Mouse (Mus musculus): Measurements from ENCODE around the gene Erbb3. TPM values are rescaled to one million over a fixed set of nuclear protein-coding genes. Genes with fewer than 3 reads are reported as not detected.
A peak's percentile ranks its signal among the peaks of the same experiment; 100 is the strongest.
"Not testable (repeated sequence)": the region's sequence is repeated elsewhere in the genome, so short reads cannot be mapped to it uniquely, and the experiment has no call there.

The Erbb3 gene
- polyA plus RNA-seq, 1 experiment from 2014 or later: 29.6 TPM

DNA sequence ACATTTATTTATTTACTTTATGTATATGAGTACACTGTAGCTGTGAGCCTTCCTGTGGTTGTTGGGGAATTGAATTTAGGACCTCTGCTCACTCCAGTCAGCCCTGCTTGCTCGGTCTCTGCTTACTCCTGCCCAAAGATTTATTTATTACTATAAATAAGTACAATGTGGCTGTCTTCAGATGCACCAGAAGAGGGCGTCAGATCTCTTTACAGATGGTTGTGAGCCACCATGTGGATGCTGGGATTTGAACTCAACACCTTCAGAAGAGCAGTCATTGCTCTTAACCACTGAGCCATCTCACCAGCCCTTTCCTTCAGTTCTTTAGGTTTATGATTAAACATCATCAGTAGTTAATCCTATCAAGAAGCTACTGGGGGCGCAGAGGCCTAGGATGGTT is 25.5 kb upstream of the Erbb3 start:
- H3K4me1 ChIP-seq (ENCODE audit: control insufficient read depth, insufficient read depth, low read length): no peaks in the 10 kb centered on the region; the same call in 1 of the 2 replicates
- no peaks in the 10 kb centered on the region for H3K9me3 ChIP-seq (ENCODE audit: control insufficient read depth, low read length)
- H3K4me3 ChIP-seq (ENCODE audit: low read length): no peak overlapping the region
- H3K27me3 ChIP-seq (replicated peaks; ENCODE audit: control insufficient read depth, insufficient read depth, low read length): no peaks in the 10 kb centered on the region
- H3K36me3 ChIP-seq (ENCODE audit: control insufficient read depth, insufficient read depth, low read length): no peaks in the 10 kb centered on the region
- H3K9ac ChIP-seq (ENCODE audit: low read depth, low read length): no peak overlapping the region
- H3K4me2 ChIP-seq (ENCODE audit: low read depth, low read length): no peak overlapping the region
- no peak for ATAC-seq
- no peak overlapping the region for H3K27ac ChIP-seq (ENCODE audit: low read length)
- 55% methylated on average over 3 of the region's 3 CpGs for WGBS

DNA sequence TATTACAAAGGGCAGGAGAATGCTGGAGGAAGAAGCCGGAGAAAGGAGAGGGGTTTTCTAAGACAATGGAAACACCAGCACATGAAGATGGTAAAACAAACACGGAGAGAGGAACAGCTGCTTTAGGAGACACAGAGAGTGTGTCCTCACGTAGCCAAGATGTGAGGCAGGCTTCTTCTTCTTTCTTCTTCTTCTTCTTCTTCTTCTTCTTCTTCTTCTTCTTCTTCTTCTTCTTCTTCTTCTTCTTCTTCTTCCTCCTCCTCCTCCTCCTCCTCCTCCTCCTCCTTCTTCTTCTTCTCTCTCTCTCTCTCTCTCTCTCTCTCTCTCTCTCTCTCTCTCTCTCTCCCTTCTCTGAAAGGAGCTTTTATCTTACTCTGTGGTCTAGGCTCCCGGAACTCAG is 24.4 kb upstream of the Erbb3 start:
- not testable (repeated sequence) for H3K27ac ChIP-seq (ENCODE audit: low read length); H3K4me1 ChIP-seq (ENCODE audit: control insufficient read depth, insufficient read depth, low read length); H3K27me3 ChIP-seq (replicated peaks; ENCODE audit: control insufficient read depth, insufficient read depth, low read length); H3K4me2 ChIP-seq (ENCODE audit: low read depth, low read length); H3K4me3 ChIP-seq (ENCODE audit: low read length); H3K9ac ChIP-seq (ENCODE audit: low read depth, low read length); H3K9me3 ChIP-seq (ENCODE audit: control insufficient read depth, low read length); H3K36me3 ChIP-seq (ENCODE audit: control insufficient read depth, insufficient read depth, low read length); ATAC-seq
- WGBS: 54% methylated on average over 4 of the region's 4 CpGs

DNA sequence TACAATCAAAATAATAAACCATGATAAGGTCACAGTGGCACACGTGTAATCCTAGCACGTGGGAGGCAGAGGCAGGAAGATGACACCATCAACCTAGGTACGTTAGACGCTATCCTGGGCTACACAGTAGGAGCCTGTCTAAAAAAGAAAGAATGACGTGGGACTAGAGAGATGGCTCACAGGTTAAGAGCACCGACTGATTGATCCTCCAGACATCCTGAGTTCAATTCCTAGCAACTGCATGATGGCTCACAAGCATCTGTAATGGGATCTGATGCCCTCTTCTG is 23.6 kb upstream of the Erbb3 start:
- no peak overlapping the region for H3K27ac ChIP-seq (ENCODE audit: low read length)
- H3K9ac ChIP-seq (ENCODE audit: low read depth, low read length): no peak overlapping the region
- no peaks in the 10 kb centered on the region for H3K9me3 ChIP-seq (ENCODE audit: control insufficient read depth, low read length)
- peak; percentile 40 for ATAC-seq
- WGBS: 46% methylated on average over 6 of the region's 6 CpGs
- 0 out of 2 replicates have a peak overlapping the region, but pooled peaks have one; percentile 2 for H3K4me2 ChIP-seq (ENCODE audit: low read depth, low read length)
- H3K4me1 ChIP-seq (ENCODE audit: control insufficient read depth, insufficient read depth, low read length): no peaks in the 10 kb centered on the region; the same call in 1 of the 2 replicates
- no peaks in the 10 kb centered on the region for H3K36me3 ChIP-seq (ENCODE audit: control insufficient read depth, insufficient read depth, low read length)
- H3K4me3 ChIP-seq (ENCODE audit: low read length): no peak overlapping the region
- no peaks in the 10 kb centered on the region for H3K27me3 ChIP-seq (replicated peaks; ENCODE audit: control insufficient read depth, insufficient read depth, low read length)

- WGBS: 14% methylated on average over 16 of the region's 16 CpGs
- no peaks in the 10 kb centered on the region; the same call in 1 of the 2 replicates for H3K4me1 ChIP-seq (ENCODE audit: control insufficient read depth, insufficient read depth, low read length)
- H3K4me3 ChIP-seq (ENCODE audit: low read length): no peak overlapping the region
- H3K27me3 ChIP-seq (replicated peaks; ENCODE audit: control insufficient read depth, insufficient read depth, low read length): no peaks in the 10 kb centered on the region
- peak; percentile 81 for ATAC-seq
- H3K4me2 ChIP-seq (ENCODE audit: low read depth, low read length): 0 out of 2 replicates have a peak overlapping the region, but pooled peaks have one; percentile 2
- no peaks in the 10 kb centered on the region for H3K36me3 ChIP-seq (ENCODE audit: control insufficient read depth, insufficient read depth, low read length)
- no peak overlapping the region for H3K27ac ChIP-seq (ENCODE audit: low read length)
- no peaks in the 10 kb centered on the region for H3K9me3 ChIP-seq (ENCODE audit: control insufficient read depth, low read length)
- no peak overlapping the region for H3K9ac ChIP-seq (ENCODE audit: low read depth, low read length)
Observed at GRCm38 (mm10) chr10:128612433-128613153, 23.1 kb upstream of the Erbb3 start.

GRCm38 (mm10) chr10:128606483-128606882 is 17.0 kb upstream of the Erbb3 start:
- Histone ChIP-seq H3K4me2 (ENCODE audit: low read depth, low read length) (no peak overlapping the region), H3K9me3 (ENCODE audit: control insufficient read depth, low read length) (no peaks in the 10 kb centered on the region), H3K4me1 (ENCODE audit: control insufficient read depth, insufficient read depth, low read length) (no peaks in the 10 kb centered on the region), H3K27ac (ENCODE audit: low read length) (no peak overlapping the region), H3K27me3 (replicated peaks; ENCODE audit: control insufficient read depth, insufficient read depth, low read length) (no peaks in the 10 kb centered on the region), H3K9ac (ENCODE audit: low read depth, low read length) (no peak overlapping the region), H3K36me3 (ENCODE audit: control insufficient read depth, insufficient read depth, low read length) (no peaks in the 10 kb centered on the region), H3K4me3 (ENCODE audit: low read length) (no peak overlapping the region)
- no peak for ATAC-seq
- 38% methylated on average over 2 of the region's 2 CpGs for WGBS

DNA sequence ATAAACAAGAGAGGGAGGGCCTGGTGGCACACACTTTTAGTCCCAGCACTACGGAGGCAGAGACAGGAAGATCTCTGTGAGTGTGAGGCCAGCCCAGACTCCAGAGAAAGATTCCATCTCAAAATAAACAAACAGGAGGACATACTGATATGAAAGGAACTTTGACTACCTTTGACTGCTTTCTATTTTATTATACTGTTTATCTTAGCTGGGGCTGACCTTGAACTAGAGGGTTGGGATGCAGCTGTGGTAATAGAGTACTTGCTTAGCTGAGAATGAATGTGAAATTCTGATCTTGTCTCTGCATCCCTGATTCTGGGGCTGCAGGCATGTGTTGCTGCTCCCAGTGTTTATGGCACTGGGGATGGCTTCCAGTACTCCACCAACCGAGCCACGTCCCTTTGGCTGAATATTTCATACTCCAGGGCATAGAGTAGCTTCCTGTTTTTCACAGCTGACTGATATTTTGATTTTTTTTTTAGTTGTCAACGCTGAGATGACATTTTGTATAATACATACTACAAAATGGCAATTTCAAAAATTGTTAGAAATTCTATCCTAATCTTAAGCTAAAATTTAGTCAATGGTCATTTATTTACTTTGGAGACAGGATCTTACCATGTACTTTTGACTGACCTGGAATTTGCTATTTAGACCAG is 13.1 kb upstream of the Erbb3 start:
- H3K4me2 ChIP-seq (ENCODE audit: low read depth, low read length): no peak overlapping the region
- H3K4me1 ChIP-seq (ENCODE audit: control insufficient read depth, insufficient read depth, low read length): no peaks in the 10 kb centered on the region
- no peak overlapping the region for H3K27ac ChIP-seq (ENCODE audit: low read length)
- no peak for ATAC-seq
- no peaks in the 10 kb centered on the region for H3K9me3 ChIP-seq (ENCODE audit: control insufficient read depth, low read length)
- no peak overlapping the region for H3K9ac ChIP-seq (ENCODE audit: low read depth, low read length)
- 62% methylated on average over 4 of the region's 4 CpGs for WGBS
- H3K4me3 ChIP-seq (ENCODE audit: low read length): no peak overlapping the region
- H3K27me3 ChIP-seq (replicated peaks; ENCODE audit: control insufficient read depth, insufficient read depth, low read length): no peaks in the 10 kb centered on the region
- no peaks in the 10 kb centered on the region for H3K36me3 ChIP-seq (ENCODE audit: control insufficient read depth, insufficient read depth, low read length)

- Histone ChIP-seq H3K9me3 (ENCODE audit: control insufficient read depth, low read length) (no peaks in the 10 kb centered on the region), H3K4me2 (ENCODE audit: low read depth, low read length) (no peak overlapping the region), H3K27ac (ENCODE audit: low read length) (no peak overlapping the region), H3K4me3 (ENCODE audit: low read length) (no peak overlapping the region), H3K36me3 (ENCODE audit: control insufficient read depth, insufficient read depth, low read length) (no peaks in the 10 kb centered on the region), H3K4me1 (ENCODE audit: control insufficient read depth, insufficient read depth, low read length) (no peaks in the 10 kb centered on the region), H3K27me3 (replicated peaks; ENCODE audit: control insufficient read depth, insufficient read depth, low read length) (no peaks in the 10 kb centered on the region), H3K9ac (ENCODE audit: low read depth, low read length) (no peak overlapping the region)
- no peak for ATAC-seq
- WGBS: 89% methylated on average over 1 of the region's 1 CpGs
Observed at GRCm38 (mm10) chr10:128601499-128601898, 12.0 kb upstream of the Erbb3 start.

GRCm38 (mm10) chr10:128598476-128598875 is 9.0 kb upstream of the Erbb3 start:
- H3K4me1 ChIP-seq (ENCODE audit: control insufficient read depth, insufficient read depth, low read length): no peaks in the 10 kb centered on the region
- H3K9me3 ChIP-seq (ENCODE audit: control insufficient read depth, low read length): no peaks in the 10 kb centered on the region
- WGBS: 23% methylated on average over 2 of the region's 2 CpGs
- no peak overlapping the region for H3K4me3 ChIP-seq (ENCODE audit: low read length)
- H3K4me2 ChIP-seq (ENCODE audit: low read depth, low read length): no peak overlapping the region
- no peaks in the 10 kb centered on the region for H3K27me3 ChIP-seq (replicated peaks; ENCODE audit: control insufficient read depth, insufficient read depth, low read length)
- ATAC-seq: no peak
- H3K27ac ChIP-seq (ENCODE audit: low read length): no peak overlapping the region
- H3K36me3 ChIP-seq (ENCODE audit: control insufficient read depth, insufficient read depth, low read length): no peaks in the 10 kb centered on the region
- no peak overlapping the region for H3K9ac ChIP-seq (ENCODE audit: low read depth, low read length)

DNA sequence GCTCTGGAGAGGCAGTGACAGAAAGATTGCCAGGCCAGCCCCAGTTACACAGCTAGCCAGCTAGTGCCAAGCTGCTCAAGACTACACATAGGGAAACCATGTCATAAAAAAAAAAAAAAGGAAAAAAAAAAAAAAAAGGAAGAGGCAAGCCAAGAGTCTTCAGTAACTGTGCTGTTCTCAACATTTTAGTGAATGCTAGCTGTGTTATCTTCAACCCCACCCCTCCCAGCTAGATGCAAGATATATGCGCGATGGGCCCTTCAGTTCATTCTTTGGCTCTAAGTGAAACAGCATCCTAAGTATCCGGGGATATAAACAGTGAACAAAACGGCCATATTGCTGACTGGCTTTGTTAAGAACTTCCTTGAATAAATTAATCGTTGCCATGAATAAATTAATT is 3.3 kb upstream of the Erbb3 start:
- no peak overlapping the region for H3K27ac ChIP-seq (ENCODE audit: low read length)
- H3K27me3 ChIP-seq (replicated peaks; ENCODE audit: control insufficient read depth, insufficient read depth, low read length): peaks cover 4% of the 10 kb centered on the region; the same call in 1 of the 2 replicates
- no peak overlapping the region for H3K4me3 ChIP-seq (ENCODE audit: low read length)
- WGBS: 79% methylated on average over 5 of the region's 5 CpGs
- no peaks in the 10 kb centered on the region for H3K4me1 ChIP-seq (ENCODE audit: control insufficient read depth, insufficient read depth, low read length)
- H3K4me2 ChIP-seq (ENCODE audit: low read depth, low read length): no peak overlapping the region
- H3K36me3 ChIP-seq (ENCODE audit: control insufficient read depth, insufficient read depth, low read length): no peaks in the 10 kb centered on the region
- ATAC-seq: no peak
- H3K9ac ChIP-seq (ENCODE audit: low read depth, low read length): no peak overlapping the region
- H3K9me3 ChIP-seq (ENCODE audit: control insufficient read depth, low read length): no peaks in the 10 kb centered on the region

Measured in intestine, embryonic 16.5 days (tissue).